Mouse (Mus musculus) T-helper 17 cell (primary cell): ENCODE measurements at regions not wholly inside any gene's neighbourhood (a gene's known extent, or its start where the extent isn't known, plus 50 kb on each side); places are given as distances from the start of the nearest gene placed in this dataset.

Experiments used
- in situ Hi-C, 2 experiments: fragments of 300-600 bp; cut with MboI, MseI; formaldehyde crosslinking; loops; 1 replicate in 1 of 2; 2 replicates in 1 of 2; pipeline ENCODE4 v1.15.1; 2025; ENCODE audit warnings: high pct_unique_total_duplicates in 2 of 2

- in situ Hi-C loops = no loop called here
These were observed 141.7 kb upstream of the Zeb2 start for GRCm38 (mm10) chr2:45258897-45259296.

- in situ Hi-C loops = no loop called here
These were observed 139.2 kb upstream of the Zeb2 start for GRCm38 (mm10) chr2:45256373-45256772.

GRCm38 (mm10) chr2:45253936-45254335 is 136.7 kb upstream of the Zeb2 start:
- in situ Hi-C loops = no loop called here

GRCm38 (mm10) chr2:45252321-45252720 is 135.1 kb upstream of the Zeb2 start:
- in situ Hi-C loops = no loop called here

GRCm38 (mm10) chr2:45249658-45250057 is 132.5 kb upstream of the Zeb2 start:
- in situ Hi-C loops = no loop called here

- in situ Hi-C loops = no loop called here
These were observed 129.1 kb upstream of the Zeb2 start for GRCm38 (mm10) chr2:45246061-45246945.

GRCm38 (mm10) chr2:45245506-45245905 is 128.3 kb upstream of the Zeb2 start:
- in situ Hi-C loops = no loop called here

GRCm38 (mm10) chr2:45244491-45244890 is 127.3 kb upstream of the Zeb2 start:
- in situ Hi-C loops = no loop called here

GRCm38 (mm10) chr2:45239501-45240292 is 122.5 kb upstream of the Zeb2 start:
- in situ Hi-C loops = no loop called here

- in situ Hi-C loops = no loop called here
These were observed 121.8 kb upstream of the Zeb2 start for GRCm38 (mm10) chr2:45239001-45239400.

GRCm38 (mm10) chr2:45236168-45236700 is 119.0 kb upstream of the Zeb2 start:
- in situ Hi-C loops = no loop called here

GRCm38 (mm10) chr2:45234148-45234547 is 117.0 kb upstream of the Zeb2 start:
- in situ Hi-C loops = no loop called here

GRCm38 (mm10) chr2:45230351-45231209 is 113.4 kb upstream of the Zeb2 start:
- in situ Hi-C loops = no loop called here

- in situ Hi-C loops = no loop called here
These were observed 112.3 kb upstream of the Zeb2 start for GRCm38 (mm10) chr2:45229501-45229900.

- in situ Hi-C loops = no loop called here
These were observed 110.2 kb upstream of the Zeb2 start for GRCm38 (mm10) chr2:45227276-45227944.

GRCm38 (mm10) chr2:45226045-45226370 is 108.8 kb upstream of the Zeb2 start:
- in situ Hi-C loops = no loop called here

- in situ Hi-C loops = no loop called here
These were observed 108.3 kb upstream of the Zeb2 start for GRCm38 (mm10) chr2:45225364-45226044.

- in situ Hi-C loops = no loop called here
These were observed 105.0 kb upstream of the Zeb2 start for GRCm38 (mm10) chr2:45222213-45222612.

GRCm38 (mm10) chr2:45219851-45220250 is 102.7 kb upstream of the Zeb2 start:
- in situ Hi-C loops = no loop called here

GRCm38 (mm10) chr2:45212833-45213232 is 95.6 kb upstream of the Zeb2 start:
- in situ Hi-C loops = no loop called here
